Mouse (Mus musculus) midbrain, embryonic 10.5 days (tissue): ENCODE results near the gene 4933415A04Rik. TPM values are rescaled to one million over a fixed set of nuclear protein-coding genes. Genes with fewer than 3 reads are reported as not detected.

Experiments used
- DNase-seq: peaks from one replicate; pipeline ENCODE4 v3.0.0-alpha.2; 2017; ENCODE audit warnings: low spot score
- H3K27ac ChIP-seq: fragments of 300-500 bp; sonication (generic); replicated peaks from 2 replicates; pipeline ENCODE4 v1.5.1; 2016; ENCODE audit warnings: mild to moderate bottlenecking
- H3K27me3 ChIP-seq: fragments of 300-500 bp; sonication (generic); 2 replicates; pipeline ENCODE4 v1.6.1; 2016; ENCODE audit warnings: low read depth, mild to moderate bottlenecking; ENCODE audit not compliant: poor library complexity, severe bottlenecking
- H3K36me3 ChIP-seq: fragments of 300-500 bp; sonication (generic); 2 replicates; pipeline ENCODE4 v1.6.1; 2016; ENCODE audit warnings: mild to moderate bottlenecking, moderate library complexity
- H3K4me1 ChIP-seq: fragments of 300-500 bp; sonication (generic); 2 replicates; pipeline ENCODE4 v1.6.1; 2016
- H3K4me3 ChIP-seq: fragments of 300-500 bp; sonication (generic); 2 replicates; pipeline ENCODE4 v1.5.1; 2016; ENCODE audit warnings: mild to moderate bottlenecking, moderate library complexity
- H3K9me3 ChIP-seq: fragments of 300-500 bp; sonication (generic); replicated peaks from 2 replicates; pipeline ENCODE4 v1.6.1; 2016; ENCODE audit warnings: mild to moderate bottlenecking
- WGBS: fragments of 180-500 bp; shearing (Covaris S2); methylation state at CpG from one replicate; pipeline ENCODE4 v1.1.7; 2016; 5-methylcytosine and 5-hydroxymethylcytosine counted together
- polyA plus RNA-seq: library from polyadenylated mRNA; unstranded; fragments of >200 nt; fragmentation: Nextera tagmentation; extraction: Ambion mirVana; gene quantifications from 2 replicates; pipeline ENCODE4 v1.2.1, GENCODE M21; 2016

The 4933415A04Rik gene
- polyA plus RNA-seq = 12.1 and 14.2 TPM in 2 replicates

DNA sequence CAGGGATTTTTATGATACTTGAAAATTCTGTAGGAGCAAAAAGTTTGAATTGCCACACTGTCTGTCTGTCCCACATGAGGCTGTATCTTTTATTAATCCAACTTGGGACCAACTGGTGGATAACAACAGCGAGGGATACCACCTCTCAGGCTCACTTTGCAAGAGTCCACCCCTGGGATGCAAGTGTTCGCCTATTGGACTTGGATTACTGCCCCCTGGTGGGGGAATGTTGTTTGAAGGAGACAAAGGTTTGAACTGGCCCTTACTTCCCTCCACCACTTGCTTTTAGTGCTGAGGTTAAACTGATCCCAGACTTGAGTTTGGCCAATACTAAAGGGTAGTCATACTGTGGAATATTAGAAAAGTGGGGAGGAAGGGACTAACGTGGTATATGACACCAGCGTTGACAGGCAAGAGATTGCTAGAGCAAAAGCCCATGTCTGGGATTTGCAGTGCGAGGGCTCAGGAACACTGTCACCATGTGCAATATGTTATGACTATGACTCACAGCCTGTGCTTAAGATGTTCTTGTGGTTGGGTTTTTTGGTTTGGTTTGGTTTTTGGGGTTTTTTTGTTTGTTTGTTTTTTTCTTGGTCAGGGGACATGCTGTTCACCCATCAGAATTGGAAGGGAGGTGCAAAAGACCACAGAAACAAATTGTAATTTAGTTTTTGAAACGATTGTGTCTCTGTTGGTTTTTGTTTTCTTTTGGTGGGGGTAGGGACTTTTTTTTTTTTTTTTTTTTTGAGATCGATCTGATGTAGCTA is at the start of gene 4933415A04Rik:
TSS of gene 4933415A04Rik (plus strand) at position 717 of the 767 bp plus-strand sequence.
- Histone ChIP-seq H3K9me3 (no peaks in the 10 kb centered on the region), H3K4me3 (no peak within 1 kb of the TSS), H3K27ac (peak within 1 kb of the TSS; percentile 17; the same call in 1 of the 2 replicates), H3K4me1 (peaks cover 26% of the 10 kb centered on the region), H3K36me3 (peaks cover 81% of the 10 kb centered on the region), H3K27me3 (no peaks in the 10 kb centered on the region)
- 74% methylated on average over 7 of the region's 7 CpGs for WGBS
- DNase-seq = peak; percentile 73

DNA sequence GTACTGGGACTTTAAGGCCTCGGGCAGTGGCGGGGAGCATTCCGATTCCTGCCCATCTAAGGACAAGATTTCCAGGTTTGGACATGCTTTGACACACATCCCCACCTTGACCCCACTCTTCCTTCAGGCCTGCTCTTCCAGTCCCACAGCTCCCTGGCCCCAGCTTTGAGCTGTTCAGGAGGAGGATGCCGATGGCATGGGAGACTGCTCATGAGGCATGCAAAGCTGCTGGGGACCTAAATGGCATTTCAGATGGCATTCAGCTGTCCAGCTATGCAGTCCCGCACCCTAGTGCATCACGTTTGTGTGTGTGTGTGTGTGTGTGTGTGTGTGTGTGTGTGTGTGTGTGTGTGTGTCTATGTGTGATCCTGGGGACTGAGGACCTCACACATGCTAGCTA is 49.8 kb upstream of the 4933415A04Rik start:
- Histone ChIP-seq H3K9me3 (no peaks in the 10 kb centered on the region), H3K27ac (no peak overlapping the region), H3K4me1 (peaks cover 39% of the 10 kb centered on the region), H3K27me3 (no peaks in the 10 kb centered on the region), H3K4me3 (no peak overlapping the region), H3K36me3 (peaks cover 91% of the 10 kb centered on the region)
- WGBS = 88% methylated on average over 6 of the region's 6 CpGs
- DNase-seq = no peak

DNA sequence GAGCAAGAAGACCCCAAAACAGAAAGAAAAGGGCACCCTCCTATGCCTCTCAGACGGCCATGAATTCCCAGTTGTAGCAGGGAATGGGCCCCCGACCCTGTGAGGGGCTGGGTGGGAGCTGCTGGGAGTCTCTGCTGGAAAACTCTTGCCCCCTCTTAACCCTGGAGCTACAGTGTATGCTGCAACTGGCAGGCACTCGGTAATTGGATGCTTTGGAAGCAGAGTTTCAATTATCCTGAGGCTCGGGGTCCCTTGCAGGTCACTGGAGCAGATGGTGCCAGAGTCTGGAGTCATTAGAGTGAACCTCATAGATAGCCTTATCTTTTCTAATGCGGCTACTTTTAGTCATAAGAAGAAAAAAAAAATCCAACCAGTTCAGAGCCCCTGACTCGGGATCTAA is 47.0 kb upstream of the 4933415A04Rik start:
- no peak for DNase-seq
- peak overlapping the region; percentile 39; the same call in 1 of the 2 replicates for H3K27ac ChIP-seq

DNA sequence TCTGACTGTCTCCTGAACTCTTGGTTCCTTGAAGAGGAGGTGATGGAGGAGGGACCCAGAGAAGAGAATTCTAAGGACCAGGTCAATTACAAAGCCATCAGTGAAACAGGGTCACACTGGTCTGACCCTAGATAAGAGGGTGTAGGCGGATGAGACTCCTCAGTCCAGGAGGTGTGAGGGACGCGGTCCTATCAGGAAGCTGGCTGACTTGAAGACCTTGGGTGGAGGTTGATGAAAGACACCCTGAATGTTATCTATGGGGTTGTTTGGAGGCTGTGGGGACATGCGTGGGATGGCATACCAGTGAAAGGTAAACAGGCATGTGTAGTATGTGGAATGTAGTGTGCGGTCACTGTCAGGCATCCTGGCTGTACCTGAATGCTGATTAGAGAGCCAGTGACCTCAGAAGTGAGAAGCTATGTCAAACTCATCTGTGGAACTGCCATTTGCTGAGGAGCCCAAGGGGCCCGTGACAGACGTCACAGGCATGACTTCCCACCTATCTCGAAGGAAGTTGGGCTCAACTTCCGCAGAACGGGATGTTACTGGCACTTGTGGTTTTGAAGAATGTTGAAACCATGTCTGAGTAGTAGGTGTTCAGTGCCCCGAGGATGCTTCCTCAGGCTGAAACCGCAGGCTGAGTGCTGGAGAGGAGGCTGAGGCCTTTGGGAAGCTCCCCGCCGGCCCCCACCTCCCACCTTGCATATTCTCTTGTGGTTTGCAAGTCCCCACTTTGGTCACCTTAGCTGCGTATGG is 43.0 kb upstream of the 4933415A04Rik start:
- H3K9me3 ChIP-seq = no peaks in the 10 kb centered on the region
- peaks cover 81% of the 10 kb centered on the region for H3K4me1 ChIP-seq
- no peak overlapping the region for H3K27ac ChIP-seq
- peaks cover 76% of the 10 kb centered on the region for H3K36me3 ChIP-seq
- 93% methylated on average over 15 of the region's 15 CpGs for WGBS
- no peak overlapping the region for H3K4me3 ChIP-seq
- no peaks in the 10 kb centered on the region for H3K27me3 ChIP-seq
- no peak for DNase-seq

More for the DNA sequence above, 47.0 kb upstream of the 4933415A04Rik start:
- Histone ChIP-seq H3K36me3 (peaks cover 91% of the 10 kb centered on the region), H3K4me1 (peaks cover 53% of the 10 kb centered on the region), H3K27me3 (no peaks in the 10 kb centered on the region), H3K4me3 (no peak overlapping the region), H3K9me3 (no peaks in the 10 kb centered on the region)
- WGBS = 40% methylated on average over 6 of the region's 6 CpGs

DNA sequence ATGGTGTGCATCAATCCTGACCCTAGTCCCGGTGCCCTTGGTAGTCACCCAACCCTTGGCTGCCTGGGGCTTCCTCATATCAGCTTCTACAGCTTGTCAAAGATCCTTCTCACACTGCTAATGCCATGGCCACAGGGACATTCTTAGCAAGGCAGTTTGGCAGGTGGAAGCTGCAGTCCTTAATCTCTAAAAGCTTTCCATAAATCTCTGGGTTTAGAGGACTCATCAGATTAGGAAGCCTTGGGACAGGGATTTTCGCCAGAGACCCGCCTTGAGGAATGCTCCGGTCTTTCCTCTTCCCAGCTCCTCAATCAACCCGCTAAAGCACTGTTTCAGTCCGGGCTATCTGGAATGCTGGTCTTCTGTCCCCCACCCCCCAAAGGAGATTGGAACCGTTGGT is 42.0 kb upstream of the 4933415A04Rik start:
- 88% methylated on average over 7 of the region's 7 CpGs for WGBS
- no peak overlapping the region for H3K4me3 ChIP-seq
- DNase-seq = no peak
- H3K27me3 ChIP-seq = no peaks in the 10 kb centered on the region
- H3K36me3 ChIP-seq = peaks cover 71% of the 10 kb centered on the region
- H3K27ac ChIP-seq = no peak overlapping the region
- H3K4me1 ChIP-seq = peaks cover 81% of the 10 kb centered on the region
- H3K9me3 ChIP-seq = no peaks in the 10 kb centered on the region

DNA sequence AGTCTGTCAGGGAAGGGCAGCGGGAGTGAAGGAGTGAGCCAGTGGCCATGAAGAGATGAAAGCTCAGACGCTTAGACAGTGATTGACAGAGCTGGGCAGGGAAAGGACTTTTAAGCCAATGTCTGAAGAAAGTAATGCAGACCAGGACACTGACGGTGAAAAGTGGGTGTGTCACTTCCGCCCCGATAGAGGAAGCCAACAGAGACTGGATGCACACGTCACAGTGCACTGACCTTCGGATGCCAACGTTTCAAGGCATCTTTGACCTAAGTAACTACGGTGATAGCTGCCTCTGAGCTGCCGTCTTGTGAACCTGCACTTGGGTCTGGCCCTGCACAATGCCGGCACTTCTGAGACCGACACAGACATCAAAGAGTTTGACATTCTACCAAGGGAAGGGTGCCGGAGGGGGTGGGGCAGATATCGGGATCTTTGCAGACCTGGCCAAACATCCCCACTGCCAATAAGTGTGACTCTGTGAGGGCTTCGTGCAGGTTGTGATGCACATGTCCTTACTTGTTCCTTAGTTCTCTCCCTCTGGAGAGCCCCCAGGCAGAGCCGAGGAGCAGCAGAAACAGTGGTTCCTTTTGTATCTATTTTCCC is 40.9 kb upstream of the 4933415A04Rik start:
- Histone ChIP-seq H3K4me3 (no peak overlapping the region), H3K27me3 (no peaks in the 10 kb centered on the region), H3K27ac (peak overlapping the region; percentile 0; the same call in 1 of the 2 replicates), H3K4me1 (peaks cover 79% of the 10 kb centered on the region), H3K36me3 (peaks cover 70% of the 10 kb centered on the region), H3K9me3 (no peaks in the 10 kb centered on the region)
- WGBS = 39% methylated on average over 16 of the region's 16 CpGs
- DNase-seq = no peak

DNA sequence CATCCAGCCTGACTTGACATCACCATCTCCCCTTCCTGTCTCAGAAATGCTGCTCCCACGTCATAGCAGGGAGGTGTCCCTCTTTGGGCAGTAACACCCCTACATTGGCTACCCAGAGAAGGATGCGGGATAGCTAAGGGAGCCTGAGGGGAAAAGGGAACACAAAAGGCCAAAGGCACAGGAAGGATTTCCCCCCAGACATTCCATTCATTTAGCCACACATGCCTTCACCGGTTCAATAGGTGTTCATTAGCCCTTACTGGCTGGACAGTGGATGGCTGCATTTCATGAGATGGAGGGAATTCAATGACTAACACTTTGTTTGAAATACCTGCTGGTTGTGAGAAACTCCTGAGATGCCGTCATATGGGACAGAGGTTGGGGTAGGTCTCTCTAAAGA is 40.2 kb upstream of the 4933415A04Rik start:
- Histone ChIP-seq H3K9me3 (no peaks in the 10 kb centered on the region), H3K27me3 (no peaks in the 10 kb centered on the region), H3K27ac (peak overlapping the region; percentile 0; the same call in 1 of the 2 replicates), H3K4me3 (no peak overlapping the region), H3K4me1 (peaks cover 80% of the 10 kb centered on the region), H3K36me3 (peaks cover 71% of the 10 kb centered on the region)
- WGBS = 48% methylated on average over 4 of the region's 4 CpGs
- no peak for DNase-seq

DNA sequence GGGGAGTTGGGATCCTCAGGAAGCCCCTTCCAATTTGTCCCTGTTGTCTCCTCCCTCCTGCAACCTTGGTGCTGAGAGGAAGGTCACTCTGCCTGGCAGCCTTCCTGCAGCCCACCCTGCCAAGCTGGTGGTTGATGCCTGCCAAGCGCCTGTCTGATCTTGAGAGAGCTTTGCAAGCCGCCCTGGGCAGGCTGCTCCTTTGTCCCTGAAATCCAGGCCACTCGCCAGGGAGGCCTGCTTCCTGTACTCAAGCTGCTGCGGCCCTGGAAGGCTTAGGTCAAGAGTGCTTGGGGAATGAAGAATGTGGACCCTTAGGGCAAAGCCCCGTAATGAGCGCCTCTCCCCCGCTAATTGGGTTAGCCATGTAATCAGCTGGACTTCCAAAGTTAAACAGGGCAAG is 38.7 kb upstream of the 4933415A04Rik start:
- 31% methylated on average over 7 of the region's 7 CpGs for WGBS
- Histone ChIP-seq H3K9me3 (no peaks in the 10 kb centered on the region), H3K4me1 (peaks cover 92% of the 10 kb centered on the region), H3K4me3 (no peak overlapping the region), H3K27ac (peak overlapping the region; percentile 83), H3K27me3 (no peaks in the 10 kb centered on the region), H3K36me3 (peaks cover 62% of the 10 kb centered on the region)
- peak; percentile 53 for DNase-seq

DNA sequence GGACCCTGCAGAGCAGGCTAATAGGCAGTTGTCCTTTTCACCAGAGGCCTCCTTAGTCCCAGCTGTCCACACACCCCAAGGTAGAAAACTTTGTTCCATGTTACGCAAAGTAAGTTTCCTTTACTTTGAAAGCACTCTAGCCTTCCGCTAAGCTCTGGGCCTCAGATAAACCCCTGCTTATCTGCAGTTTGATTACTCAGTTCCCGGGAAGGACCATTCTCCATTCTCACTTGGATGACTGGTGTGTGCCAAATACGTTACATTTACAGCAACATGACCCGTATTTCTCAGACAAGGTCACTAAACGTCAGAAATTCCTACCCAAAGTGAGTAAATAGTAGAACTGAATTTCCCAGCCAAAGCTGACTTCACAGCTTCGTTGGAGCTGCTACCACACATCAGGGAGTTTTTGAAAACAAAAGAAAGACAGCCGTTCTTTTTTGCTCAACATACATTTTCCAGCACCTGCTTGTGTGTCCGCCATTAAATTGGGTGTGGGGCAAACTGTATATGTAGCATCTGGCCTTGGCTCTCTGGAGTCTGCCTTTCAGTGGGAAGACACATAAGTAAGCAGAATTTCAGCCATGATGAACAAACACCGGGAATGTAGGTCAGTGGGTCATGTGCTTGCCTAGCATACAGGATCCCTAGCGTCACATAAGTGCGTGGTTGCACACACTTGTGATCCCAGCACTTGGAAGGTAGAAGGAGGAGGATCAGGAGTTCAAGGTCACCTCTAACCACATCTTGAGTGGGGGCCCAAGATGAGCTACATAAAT is 38.0 kb upstream of the 4933415A04Rik start:
- H3K27me3 ChIP-seq = no peaks in the 10 kb centered on the region
- H3K4me1 ChIP-seq = peaks cover 87% of the 10 kb centered on the region
- peaks cover 57% of the 10 kb centered on the region for H3K36me3 ChIP-seq
- WGBS = 76% methylated on average over 12 of the region's 12 CpGs
- peak overlapping the region; percentile 83 for H3K27ac ChIP-seq
- no peak for DNase-seq
- H3K9me3 ChIP-seq = no peaks in the 10 kb centered on the region
- H3K4me3 ChIP-seq = no peak overlapping the region

DNA sequence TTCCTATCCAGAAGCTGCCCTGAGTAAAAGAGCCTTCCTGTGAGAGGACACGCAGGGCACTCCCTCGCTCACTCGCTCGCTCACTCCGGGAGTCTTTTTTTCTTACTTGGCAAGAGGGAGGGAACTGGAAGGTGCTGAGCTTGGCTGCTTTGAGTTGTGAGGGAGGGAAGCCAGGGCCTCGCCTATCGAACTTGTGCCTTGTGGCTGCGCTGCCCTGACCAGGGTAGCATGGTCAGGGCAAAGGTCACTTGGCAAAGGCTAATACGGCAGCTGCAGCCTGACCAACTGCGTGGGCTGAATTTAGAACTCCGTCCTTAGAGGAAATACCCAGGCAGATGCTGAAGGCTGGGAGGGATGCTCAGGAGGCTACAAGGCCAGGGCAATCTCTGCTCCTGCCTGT is 37.1 kb upstream of the 4933415A04Rik start:
- H3K9me3 ChIP-seq = no peaks in the 10 kb centered on the region
- H3K27me3 ChIP-seq = no peaks in the 10 kb centered on the region
- no peak for DNase-seq
- peaks cover 86% of the 10 kb centered on the region for H3K4me1 ChIP-seq
- H3K4me3 ChIP-seq = no peak overlapping the region
- H3K27ac ChIP-seq = peak overlapping the region; percentile 83
- 50% methylated on average over 11 of the region's 11 CpGs for whole genome bisulfite sequencing
- H3K36me3 ChIP-seq = peaks cover 57% of the 10 kb centered on the region

DNA sequence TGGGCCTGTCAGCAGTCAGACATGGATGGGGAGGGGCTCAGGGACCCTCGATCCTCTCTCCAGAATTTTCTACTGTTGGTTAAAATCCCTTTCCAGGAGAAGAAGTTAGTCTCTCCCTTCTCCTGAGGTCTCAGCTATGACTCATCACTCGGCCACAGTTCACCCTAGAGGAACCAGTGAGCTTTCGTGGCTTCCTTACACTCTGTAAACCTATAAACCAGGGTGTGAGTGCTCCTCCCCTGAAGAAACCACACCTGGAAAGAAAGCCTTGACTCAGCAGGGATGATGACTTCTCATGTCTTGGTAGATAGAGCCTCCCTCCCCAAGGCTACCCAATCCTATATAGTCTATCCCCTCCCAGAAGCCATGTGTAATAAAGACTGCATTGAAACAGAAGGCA is 35.1 kb upstream of the 4933415A04Rik start:
- Histone ChIP-seq H3K4me3 (no peak overlapping the region), H3K27ac (no peak overlapping the region), H3K27me3 (no peaks in the 10 kb centered on the region), H3K4me1 (peaks cover 66% of the 10 kb centered on the region), H3K9me3 (no peaks in the 10 kb centered on the region), H3K36me3 (peaks cover 54% of the 10 kb centered on the region)
- no peak for DNase-seq
- WGBS = 96% methylated on average over 3 of the region's 3 CpGs

DNA sequence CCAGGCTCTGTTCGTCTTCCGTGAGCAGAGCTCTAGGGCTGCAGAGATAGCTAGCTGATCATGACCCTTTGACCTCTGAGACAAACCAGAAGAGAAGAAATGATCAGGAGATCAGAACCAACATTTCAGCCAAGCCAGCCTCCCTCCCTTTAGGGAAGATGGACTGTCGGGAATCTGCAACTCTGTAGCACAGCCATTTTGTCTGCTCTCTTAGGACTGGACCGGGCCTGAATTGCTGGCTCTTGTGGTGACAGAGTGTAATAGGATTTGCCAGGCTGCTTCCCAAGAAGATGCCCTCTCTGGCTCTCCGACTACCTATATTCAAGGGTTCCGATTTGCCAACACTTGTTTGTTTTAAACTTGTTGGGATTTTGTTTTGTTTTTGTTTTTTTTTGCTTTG is 34.2 kb upstream of the 4933415A04Rik start:
- no peak for DNase-seq
- H3K27me3 ChIP-seq = no peaks in the 10 kb centered on the region
- peaks cover 57% of the 10 kb centered on the region for H3K4me1 ChIP-seq
- no peak overlapping the region for H3K4me3 ChIP-seq
- H3K9me3 ChIP-seq = no peaks in the 10 kb centered on the region
- WGBS = 67% methylated on average over 6 of the region's 6 CpGs
- no peak overlapping the region for H3K27ac ChIP-seq
- H3K36me3 ChIP-seq = peaks cover 56% of the 10 kb centered on the region
